Mouse (Mus musculus) kidney, postnatal 10 days (tissue): Measurements from ENCODE around the gene Ppp1r9a.

ENCODE experiments used
- DNase-seq: peaks from one replicate; pipeline ENCODE4 v3.0.0; 2021; ENCODE audit warnings: mixed read lengths

Gene Ppp1r9a

DNA sequence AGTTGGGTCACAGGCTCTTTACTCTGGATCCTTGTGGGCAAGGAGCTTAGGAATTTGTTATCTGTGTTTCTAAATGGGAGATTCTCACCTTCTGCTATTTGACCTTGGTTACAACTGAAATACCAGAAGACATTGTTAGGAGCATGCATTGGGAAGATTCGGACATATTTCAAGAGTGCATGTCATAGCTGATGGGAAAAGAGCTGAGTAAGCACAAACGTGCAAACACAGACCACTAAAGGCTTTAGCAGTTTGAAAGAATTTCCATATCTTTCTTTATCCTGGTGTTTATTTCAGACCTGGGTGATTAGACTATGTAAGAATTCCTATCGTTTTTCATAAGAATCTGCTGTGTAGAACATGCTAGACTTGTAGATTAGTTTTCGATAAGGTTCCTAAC lies 59.5 kb downstream of the Ppp1r9a start:
- no peak for DNase-seq

DNA sequence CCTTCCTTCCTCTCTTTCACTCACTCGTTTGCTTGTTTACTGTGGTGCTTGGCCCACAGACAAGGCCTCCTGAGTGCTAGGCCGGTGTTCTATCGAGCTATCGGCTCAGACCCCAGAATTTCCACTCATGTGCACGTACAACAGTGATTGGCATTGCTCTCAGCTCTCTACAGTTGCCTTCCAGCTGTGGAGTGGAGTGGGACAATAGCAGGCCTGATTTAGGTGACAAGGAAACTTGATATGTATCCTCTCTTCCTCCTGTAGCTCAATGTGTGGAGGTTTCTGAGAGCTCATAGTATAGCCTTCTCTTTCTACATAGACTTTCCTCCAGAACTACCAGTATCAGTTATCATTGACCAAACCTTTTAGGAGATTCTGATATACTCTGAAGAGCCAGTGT lies 60.3 kb downstream of the Ppp1r9a start:
- DNase-seq, result no peak

DNA sequence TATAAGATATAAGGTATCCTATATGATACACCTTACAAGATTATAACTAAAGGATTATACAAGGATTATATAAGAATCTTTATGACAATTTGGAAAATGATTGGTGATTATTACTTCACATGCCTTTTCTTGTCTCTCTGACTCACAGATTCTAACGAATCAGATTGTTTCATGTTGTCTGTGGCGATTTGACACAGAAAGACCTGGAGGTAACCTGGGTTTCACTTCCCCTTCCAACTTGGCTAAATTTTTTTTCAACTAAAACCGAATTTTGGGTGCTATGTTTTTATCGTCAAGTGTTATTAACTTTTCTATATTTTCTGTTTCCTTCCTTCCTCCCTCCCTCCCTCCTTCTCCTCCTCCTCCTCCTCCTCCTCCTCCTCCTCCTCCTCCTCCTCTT lies 64.5 kb downstream of the Ppp1r9a start:
- no peak for DNase-seq

DNA sequence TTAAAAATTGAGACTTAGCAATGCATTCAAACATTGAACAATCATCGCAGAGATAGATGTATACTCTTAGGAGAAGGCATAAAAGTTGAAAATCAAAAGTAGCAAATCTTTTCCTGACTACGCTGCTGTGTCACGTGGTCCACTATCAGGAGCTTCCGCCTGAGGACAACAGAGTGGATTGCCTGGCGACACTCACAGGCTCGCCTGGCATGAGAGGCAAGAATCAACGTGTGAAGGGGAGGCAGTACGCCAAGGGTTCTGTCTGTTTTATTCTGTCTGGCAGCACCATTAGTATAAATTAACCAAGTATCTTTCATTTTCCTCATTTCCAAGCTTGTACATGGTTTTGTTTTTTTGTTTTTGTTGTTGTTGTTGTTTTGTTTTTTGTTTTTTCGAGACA lies 68.5 kb downstream of the Ppp1r9a start:
- DNase-seq, result no peak

DNA sequence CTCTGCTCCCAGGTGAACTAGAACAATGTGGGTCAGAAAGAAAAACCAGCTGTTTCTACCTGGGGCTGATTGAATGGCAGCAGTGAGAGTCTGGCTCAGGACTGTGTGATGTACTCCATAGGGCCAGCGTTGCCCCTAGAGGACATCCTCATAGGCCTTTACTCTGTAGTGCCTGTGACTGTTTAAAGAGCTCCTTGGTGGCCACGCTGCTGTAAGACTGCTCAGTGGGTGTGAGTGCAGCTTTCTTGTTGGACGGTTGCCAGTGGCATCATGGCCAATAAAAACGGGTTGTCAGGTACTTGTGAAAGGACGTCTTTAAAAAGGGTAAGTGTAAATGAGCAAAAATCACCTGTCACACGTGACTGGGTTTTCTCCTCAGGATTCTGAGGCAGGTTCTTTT lies 70.1 kb downstream of the Ppp1r9a start:
- DNase-seq, result peak; percentile 29

DNA sequence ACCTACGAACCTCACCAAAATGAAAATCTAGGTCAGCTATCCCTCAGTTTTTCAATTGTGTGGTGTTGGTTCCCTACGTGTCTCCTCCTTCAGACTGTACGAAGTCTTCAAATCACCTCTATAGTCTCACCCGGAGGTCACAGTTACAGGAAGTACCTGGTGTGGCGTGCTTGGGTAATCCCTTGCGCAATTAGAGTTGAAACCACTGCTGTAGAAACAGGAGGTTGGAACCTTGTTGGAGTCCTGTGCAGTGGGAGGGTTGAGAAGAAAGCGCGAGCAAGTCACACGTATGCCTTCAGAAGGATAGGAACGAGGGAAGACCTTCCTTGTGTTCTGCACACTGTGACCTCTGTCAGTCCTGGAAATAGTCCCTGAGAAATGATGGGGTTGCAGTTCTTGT lies 70.6 kb downstream of the Ppp1r9a start:
- no peak for DNase-seq

DNA sequence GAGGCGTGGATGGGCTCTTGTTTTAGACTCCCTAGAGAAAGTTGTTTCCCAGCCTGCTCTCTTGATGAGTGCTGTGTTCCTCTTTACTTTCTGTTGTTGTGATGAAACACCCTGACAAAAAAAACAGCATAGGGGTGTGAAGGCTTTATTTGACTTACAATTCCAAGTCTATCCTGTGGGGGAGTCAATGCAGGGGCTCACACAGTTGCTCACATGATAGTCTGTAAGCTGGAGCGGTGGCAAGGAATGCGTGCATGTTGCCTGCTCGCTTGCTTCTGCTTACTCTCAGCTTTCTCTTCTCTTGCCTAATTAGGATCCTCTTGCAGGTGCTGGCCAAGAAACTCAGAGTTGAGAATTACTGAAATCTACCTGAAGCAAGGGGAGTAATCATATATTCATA lies 74.8 kb downstream of the Ppp1r9a start:
- no peak for DNase-seq

DNA sequence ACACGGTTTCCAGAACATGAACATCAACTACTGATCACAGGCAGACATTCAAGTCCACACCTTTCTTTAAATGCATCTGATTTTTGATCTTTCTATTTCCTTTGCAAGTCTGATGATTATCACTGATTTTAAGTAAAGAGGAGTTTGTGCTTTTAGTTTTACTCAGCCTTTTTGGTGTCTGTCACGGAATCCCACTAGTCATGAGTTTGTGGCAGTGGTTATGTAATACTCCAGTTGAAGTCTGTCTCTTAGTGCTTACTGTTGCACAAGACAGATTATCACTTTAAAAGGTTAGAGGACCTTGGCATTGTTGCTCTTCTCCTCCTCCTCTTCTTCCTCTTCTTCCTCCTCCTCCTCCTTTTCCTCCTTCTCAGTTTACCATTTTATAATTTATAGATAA lies 75.5 kb downstream of the Ppp1r9a start:
- DNase-seq, result no peak

DNA sequence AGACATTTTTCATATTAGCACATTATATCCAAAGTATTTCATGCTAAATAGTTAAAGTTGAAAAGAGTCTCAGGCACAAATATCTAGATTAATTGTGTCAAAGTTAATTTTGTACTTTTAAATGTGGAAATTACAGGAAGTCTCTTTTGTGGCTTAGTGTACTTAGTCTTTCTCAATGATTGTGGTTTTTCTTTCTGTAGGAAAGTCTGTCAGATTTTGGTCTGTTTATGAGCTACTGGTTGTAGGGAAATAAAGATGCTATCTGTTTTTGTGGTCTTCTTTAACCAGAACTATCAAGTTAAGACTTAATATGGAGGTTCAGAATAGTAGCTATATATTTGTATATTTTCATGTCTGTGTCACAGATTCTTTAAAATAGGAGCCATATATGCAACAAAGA lies 76.2 kb downstream of the Ppp1r9a start:
- DNase-seq, result no peak

DNA sequence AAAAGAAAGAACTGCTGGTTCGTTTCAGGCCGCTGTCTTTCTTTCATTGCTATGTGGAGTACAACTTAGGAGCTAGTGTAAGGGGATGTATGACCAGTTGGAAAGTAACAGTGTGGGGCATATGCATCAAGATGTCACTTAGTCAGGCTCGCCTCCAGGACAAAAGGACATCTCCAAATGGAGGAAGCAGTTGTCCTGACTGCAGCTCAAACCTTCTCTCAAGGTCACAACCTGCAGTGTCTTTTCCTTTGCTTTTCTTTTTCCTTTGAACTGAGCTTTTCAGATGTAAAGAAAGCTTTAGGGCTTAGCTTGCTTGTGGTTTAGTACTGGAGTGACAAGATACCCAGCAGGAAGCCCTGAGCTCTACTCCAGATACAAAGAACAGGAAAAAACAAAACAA lies 77.4 kb downstream of the Ppp1r9a start:
- DNase-seq, result no peak

DNA sequence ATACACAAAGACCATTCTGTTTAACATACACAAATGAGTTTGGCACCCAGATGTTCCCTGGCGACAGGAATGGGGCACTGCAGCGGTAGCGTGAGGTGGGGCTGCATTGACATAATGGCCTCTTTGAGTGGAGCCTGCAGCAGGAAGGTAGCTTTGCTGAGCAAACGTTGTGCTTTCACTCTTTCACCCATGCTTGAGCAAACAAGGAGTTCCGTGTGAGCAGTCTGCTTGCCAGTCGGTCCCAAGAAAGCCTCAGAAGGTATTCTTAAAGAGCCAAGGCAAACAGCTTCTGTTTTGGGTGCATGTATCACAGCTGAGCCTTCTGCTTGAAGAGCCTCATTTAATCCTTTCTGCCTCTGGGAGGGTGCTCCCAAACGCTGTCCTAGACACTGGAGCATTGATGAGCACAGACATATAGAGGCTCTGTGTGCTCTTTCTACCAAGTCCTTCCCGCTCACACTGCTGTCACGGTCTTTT lies 80.0 kb downstream of the Ppp1r9a start:
- peak; percentile 45 for DNase-seq

DNA sequence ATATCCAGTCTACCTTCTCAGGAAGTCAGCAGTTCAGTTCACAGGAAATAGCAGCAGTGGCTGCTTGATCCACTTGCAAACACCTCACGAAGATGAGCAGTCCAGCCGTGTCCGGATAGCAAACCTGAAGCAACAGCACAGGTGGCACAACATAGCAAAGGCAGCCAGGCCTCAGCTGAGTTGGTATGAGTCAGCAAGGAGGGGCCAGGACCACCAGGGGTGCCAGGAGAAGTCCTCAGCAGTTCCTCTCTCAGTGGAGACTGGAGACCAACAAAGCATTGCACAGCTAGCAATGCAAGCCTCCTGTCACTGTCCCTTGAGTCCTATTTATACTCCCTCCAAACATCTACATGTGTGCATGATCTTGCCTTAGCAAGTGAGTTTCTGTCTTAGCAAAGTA lies 83.0 kb downstream of the Ppp1r9a start:
- DNase-seq, result no peak

DNA sequence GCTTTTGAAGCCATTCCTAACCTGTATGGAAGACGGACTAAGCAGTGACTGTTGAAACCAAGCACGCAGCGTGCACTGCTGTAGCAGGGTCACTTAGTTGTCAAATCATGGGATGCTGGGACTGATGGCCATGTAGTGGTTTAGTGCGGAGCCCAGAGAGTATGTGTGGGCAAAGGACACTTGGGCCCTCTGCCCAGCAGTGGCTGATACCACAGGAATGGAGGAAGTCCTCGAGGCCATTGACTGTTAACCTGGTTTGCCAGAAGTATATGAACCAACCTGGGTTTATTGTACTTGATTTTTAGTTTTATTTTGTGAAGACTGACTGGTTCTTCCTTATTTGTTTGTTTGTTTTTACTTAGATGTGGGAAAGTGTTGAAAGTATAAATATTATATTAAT lies 84.4 kb downstream of the Ppp1r9a start:
- DNase-seq, result no peak

DNA sequence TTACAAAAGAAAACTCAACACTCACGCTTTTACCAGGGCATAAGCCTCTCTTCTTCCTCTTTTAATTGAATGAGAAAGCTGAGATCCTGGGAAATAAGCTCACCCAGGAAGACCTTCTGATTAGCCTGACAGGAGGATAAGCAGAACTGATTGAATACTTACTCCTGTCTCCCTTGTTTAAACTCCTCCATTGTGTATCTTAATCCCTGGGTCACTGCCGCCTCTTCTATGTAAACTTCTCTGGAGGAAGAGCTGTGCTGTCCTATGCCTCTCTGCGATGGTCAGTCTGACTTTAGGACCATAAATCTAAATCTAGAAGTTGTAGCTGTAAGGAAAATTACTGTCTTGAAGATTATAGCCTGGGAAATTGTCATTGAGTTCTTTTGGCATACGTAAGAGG lies 86.0 kb downstream of the Ppp1r9a start:
- no peak for DNase-seq

DNA sequence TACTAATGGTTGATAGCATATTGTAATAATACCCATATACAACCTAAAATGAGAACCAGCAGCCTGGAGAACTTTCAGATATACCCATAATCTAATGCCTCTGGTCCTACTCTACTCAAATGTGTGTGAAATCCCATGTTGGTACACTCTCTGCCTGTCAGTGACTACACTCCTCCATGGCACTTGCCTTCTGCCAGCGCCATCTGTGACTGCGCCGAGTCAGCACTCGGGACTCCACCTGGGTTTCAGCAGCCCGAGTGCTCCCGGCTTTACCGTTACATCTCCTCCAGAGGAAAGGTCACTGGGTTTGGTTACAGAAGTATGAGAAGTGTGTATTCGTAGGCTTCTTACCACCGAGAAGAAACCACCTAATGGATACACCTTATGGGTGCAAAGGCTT lies 89.6 kb downstream of the Ppp1r9a start:
- no peak for DNase-seq

DNA sequence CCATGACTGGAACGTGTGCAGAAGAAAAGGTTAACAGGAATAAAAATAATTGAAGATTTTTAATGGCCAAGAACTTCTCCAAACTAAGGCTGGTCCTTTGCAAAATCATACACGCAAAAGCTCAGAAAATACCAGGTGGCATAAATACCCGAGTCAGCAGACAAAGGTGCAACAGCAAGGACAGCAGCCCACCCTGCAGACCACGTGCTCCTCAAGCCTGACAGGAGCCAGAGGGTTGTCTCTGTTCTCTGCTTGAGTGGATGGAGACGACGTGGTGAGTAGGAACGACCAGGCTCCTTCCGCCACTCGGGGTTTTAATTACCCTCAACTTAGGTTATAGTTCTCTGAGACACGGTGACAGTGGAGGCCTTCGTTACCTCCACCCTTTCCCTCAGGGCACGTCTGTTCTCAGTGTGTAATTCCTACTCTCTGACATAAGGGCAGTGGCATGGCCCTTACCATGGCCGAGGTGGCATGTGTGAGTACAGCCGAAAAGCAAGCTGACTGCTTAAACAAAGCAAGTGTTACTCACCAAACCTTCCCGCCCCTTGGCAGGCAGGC lies 91.0 kb downstream of the Ppp1r9a start:
- no peak for DNase-seq

DNA sequence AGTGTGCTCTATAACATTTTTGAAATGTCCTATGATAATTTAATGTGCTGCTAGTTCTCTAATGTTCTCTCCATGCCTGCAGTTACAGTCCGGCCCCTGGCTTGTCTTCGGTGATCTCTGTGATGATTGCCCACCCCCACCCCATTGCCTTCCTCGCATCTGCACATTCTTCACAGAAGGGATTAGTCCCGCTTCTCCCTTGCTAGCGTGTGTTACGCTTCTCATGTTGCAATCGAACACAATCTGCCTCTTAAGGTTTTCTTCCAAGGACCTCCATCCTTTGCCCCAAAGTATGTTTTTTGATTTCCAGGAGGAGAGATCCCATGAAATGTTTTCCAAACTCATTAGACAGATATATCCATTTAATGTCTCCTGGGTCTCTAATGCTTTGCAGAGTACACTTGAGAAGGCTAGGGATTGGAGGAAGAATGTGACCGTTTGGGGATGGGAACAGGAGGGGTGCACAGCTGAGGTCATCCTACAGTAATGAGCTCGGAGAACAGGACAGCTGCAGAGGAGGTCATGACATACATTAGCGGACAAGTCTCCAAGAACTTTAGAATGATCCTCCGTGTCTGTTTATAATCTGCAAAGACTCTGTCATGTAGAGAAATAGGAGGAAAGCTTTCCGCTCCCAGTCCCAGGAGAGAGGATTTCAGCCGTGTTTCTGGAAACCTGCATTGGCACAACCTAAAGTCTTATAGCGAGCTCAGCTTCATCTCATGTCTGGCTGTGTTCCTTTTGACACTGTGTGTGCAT lies 91.6 kb downstream of the Ppp1r9a start:
- no peak for DNase-seq

DNA sequence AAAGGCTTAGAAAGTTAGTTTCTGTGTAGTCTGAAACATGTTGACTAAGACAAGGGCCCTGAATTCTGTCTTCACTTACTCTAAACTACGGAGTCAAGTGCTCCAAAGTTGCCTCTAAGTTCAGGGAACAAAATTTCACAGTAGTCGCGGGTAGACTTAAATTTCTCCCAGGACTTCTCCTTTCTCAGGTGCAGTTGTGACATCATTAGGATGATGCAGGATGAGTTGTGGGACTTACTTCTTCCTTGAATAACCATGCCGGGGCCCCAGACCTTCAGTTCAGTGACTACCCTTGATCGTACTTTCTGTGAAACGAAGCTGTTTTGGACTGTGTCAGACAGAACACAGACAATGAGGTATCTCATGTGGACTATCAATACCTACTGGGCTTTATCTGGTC lies 94.9 kb downstream of the Ppp1r9a start:
- no peak for DNase-seq

DNA sequence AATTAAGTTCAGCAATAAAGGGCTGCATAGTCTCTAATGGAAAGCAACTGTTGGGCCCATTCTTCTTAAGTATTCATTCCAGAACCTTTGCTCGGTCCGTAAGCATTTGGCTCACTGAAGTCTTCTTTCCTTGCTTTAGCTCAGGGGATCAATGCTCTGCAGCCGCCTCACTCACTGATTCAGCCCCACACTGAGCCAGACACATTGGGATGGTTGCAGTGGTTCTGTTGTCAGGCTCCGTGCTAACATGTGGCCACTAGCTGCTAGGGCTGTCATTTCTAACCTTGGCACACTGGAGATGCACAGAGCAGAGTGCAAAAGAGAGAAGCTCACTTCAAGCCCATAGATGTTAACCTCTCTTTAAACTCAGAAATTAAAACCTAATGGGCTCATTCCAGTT lies 96.2 kb downstream of the Ppp1r9a start:
- DNase-seq, result no peak

DNA sequence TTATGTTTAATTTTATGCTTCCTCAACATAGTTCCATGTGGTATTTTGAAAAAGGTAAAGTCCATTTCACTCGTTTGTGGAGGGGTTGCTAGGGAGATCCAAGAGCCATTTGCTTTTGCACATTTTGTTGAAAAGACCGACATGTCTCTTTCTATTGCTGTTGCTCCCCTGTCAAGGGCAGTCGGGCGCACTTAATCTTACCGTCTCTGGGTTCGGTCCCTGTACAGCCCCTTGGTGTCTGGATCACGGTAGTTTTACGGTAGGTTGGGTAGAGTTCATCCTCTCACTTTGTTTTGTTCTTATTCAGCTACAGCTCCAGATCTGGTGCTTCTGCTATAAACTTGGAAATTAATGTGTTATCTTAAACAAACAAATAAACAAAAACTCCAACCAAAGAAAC lies 98.1 kb downstream of the Ppp1r9a start:
- no peak for DNase-seq

DNA sequence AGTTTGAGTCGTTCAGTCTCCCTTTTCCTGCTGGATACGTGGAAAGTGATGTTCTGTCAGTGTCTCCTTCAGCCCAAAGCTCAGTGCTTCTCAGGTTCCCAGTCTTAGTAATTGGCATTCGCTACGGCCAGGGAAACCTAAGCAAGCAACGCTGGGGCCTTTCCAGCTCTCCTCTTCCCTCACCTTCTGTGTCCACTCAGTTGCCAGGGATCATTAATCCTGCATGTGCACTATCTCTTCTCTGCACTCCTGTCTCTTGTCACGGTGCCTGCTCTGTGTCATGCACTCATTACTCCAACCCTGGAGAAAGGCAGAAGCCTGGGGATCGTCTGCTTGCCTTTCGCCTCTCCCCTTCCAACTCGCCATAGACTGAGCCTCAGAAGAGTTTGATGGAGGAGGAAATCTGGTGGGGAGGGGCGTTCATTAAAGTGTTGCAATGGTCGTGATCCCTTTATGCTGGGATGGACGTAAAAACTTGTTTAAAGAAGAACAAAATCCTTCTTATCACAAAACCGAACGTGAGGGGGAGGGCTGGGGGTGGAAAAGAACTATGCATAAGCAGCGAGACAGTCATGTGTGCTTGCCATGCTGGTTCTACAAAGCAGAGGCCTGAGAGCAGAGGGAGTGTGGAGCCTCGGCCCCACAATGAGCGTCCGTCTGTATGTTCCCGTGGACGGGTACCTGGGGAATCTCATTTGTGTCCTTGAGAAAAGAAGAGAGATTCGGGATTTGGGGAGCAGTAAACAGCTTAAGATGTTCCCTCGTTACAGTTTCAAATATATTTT lies 103.0 kb downstream of the Ppp1r9a start:
- DNase-seq, result no peak

DNA sequence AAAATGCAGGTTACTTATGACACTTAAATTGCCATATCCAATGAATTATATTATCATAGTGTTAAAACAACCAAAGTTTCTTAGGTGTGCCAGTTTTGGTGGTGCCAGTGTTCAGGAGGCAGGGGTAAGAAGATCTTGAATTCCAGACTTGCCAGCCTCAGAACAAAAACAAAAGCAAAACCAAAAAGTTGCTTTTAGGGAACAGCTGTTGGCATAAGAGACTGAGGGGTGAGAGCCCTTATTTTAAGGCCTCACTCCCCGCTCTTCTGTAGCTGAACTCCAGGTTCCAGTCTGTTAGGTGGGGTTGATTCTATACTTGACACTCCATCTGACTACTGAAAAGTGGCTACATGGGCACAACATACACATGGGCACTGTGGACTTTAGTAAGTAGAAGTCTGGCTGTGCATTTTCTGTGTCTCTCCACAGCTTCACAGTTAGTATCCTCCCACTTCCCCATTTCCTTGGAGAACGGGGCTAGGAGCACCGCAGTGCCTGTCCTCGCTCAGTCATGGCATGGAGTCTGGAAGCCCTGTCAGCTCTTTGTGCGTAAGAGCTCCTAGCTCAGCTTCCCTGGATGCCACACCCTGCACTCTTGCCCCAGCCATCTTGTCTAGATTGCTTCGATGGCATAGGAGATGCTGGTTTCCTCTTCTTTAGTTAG lies 103.7 kb downstream of the Ppp1r9a start:
- no peak for DNase-seq

DNA sequence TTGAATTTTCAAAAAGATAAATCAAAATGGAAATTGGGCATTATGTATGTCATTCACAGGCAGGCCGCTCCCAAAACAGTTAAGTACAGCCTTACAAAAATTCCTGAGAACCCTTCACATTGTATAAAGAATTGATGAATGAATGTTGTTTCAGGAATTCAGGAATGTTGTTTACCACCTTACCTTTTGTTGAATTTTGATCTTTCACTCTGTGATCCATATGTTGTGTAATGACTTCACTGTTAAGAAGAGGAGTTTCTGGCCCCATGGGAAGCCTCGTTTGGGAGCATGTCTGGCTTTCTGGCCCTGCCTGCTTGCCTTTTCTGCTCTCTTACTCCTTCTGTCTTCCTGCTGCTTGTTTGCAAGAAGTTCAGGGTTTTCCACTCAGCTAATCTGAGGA lies 105.4 kb downstream of the Ppp1r9a start:
- no peak for DNase-seq

DNA sequence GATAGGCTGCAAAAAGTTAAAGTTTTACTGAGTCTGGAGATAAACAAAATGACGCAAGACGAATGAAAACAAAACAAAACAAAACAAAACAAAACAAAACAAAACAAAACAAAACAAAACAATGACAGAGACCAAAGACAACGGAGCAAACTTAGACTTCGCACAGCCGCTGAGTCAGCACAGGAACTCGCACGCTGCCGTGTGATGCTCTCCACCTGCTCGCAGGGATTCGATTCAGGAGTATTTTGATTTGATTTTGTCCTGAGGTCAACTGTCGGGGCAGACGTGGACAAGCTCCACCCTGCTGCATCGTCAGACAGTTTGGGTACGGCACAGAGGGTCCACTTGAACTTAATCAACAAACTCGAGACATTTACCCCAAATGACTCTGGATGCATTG lies 105.9 kb downstream of the Ppp1r9a start:
- no peak for DNase-seq
